Mouse (Mus musculus) 3134 (cell line): ENCODE measurements around the gene Ripk3.

Experiments
- DNase-seq: peaks from one replicate; pipeline ENCODE4 v3.0.0-alpha.2; 2011; ENCODE audit warnings: low spot score; ENCODE audit not compliant: insufficient read length; ENCODE audit errors: extremely low read depth

Ripk3 gene

DNA sequence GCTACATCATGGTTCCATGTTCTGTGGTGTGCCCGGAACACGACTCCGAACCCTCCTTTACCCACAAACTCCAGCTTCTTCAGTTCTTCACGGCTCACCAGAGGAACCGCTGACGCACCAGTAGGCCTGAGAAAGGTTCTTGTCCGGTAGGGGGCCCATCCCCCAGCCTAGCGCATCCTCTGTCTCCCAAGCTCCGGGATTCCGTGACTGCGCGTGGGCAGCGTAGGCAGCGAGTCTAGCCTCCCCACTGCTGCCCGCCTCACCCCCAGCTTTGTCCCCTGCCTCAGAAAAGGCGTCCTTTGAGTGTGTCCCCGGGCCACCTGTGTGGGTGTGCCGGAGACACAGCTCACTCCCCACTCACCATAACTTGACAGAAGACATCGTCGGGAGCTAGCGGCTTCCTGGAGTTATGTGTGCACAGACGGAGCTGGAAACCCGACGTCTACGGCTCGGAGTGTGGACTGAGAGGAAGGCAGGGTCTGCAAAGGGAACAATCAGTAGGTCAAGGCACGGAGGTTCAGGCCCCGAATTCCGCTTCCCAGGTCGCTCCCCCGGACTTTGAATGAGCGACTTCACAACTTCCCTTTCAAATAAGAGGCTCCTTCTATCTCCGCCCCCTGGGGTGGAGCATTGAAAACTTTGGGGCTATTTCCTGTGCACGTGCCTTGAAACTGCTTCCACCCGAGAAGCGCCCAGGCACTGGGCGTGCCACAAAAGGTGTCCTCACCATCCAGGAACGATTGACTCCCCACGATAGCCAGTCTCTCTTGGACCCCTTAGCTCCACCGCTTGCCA lies at the start of gene Ripk3:
Ripk3 (minus strand) TSS at position 610 of the 795 bp plus-strand sequence.
- no peak for DNase-seq

DNA sequence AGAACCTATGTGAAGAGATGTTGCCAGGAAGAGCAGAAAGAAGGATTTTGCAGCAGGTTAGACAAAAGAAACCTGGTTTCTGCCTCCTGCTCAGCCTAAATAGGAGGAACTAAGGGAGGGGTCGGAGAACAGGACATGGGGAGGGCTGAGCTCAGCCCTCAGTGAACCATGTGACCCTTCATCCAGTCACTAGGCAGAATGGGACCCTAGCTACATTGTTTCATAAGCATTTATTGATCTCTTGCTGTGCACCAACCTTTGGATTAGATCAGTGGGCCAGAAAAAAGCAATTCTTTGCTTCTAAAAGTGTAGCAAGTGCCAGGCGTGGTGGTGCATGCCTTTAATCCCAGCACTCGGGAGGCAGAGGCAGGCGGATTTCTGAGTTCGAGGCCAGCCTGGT lies 49.6 kb upstream of the Ripk3 start:
- DNase-seq = no peak

DNA sequence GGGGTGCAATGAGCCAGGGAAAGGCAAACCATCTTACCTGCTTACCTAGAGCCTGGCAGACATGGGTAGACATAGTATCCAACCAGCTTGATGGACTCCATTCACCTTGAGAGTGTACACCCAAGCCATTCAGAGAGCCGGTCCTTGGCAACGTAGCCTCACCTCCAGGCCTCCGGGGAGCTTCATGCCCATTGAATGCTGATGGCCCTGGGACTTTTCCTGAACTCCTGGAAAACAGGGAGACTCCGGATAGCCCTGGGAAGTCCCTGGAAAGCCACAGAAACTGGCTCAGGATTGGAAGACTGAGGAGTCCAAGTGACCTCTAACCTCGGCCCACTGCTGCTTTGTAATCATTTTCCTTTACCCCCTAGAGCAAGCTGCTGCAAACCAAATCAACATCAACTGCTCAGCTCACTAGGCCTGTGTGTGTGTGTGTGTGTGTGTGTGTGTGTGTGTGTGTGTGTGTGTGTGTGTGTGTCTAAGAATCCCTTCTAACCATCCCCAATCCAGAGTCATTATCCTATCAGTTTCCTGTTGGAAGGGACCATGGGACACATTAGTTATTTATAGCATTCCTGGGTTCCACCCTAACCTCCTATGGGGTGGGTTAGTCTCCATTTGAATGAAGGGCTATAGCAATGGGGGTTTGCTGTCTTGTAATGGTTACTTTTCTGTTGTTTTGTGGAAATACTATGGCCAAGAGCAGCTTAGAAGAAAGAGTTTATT lies 46.3 kb upstream of the Ripk3 start:
- no peak for DNase-seq

DNA sequence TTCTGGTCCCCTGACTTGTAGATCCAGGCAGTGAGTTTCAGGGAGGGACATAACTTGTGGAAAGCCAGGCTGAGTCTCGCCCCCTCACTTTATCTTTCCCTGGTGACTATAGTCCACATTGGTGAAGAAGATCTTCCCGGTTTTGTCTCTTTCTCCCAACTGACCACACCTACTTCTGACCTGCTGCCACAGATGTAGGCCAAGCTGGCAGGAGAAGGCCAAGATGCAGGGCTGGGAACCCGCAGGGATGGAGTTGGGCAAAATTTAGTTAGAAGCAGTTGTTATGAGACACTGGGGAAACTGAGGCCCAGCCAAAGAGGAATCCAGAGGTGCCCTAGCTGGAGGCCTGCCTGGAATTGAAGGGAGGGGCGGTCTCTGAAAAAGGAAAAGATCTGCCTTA lies 44.5 kb upstream of the Ripk3 start:
- DNase-seq = no peak

DNA sequence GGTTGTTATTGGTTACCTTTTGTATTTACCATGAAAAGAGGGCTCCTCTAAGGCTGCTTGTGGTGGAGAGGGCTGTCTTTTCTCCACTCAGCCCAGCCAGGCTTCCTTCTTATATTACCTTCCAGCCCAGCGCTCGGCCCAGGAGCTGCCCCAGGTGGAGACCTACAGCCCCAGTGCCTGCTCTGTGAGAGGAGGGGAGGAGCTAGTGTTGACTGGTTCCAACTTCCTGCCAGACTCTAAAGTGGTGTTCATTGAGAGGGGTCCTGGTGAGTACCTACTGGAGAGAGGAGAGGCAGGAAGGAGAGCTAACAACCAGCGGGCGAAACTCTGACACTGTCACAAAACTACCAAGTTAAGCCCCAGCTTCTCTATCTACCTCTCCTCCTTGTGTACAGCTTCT lies 41.7 kb upstream of the Ripk3 start:
- no peak for DNase-seq

DNA sequence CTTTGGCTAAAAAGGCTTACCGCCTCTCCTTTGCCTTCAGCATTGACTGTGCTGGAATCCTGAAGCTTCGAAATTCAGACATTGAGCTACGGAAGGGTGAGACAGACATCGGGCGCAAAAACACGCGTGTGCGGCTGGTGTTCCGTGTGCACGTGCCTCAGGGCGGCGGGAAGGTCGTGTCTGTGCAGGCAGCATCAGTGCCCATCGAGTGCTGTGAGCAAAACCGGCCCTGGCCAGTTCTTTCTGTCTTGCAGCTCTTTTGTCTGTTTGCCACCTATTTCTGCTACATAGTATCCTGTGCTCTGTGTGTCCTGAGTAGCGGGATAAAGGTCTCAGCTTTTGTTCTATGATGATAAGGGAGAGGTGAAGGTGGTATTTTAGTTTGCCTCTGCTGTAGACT lies 41.2 kb upstream of the Ripk3 start:
- DNase-seq = no peak

DNA sequence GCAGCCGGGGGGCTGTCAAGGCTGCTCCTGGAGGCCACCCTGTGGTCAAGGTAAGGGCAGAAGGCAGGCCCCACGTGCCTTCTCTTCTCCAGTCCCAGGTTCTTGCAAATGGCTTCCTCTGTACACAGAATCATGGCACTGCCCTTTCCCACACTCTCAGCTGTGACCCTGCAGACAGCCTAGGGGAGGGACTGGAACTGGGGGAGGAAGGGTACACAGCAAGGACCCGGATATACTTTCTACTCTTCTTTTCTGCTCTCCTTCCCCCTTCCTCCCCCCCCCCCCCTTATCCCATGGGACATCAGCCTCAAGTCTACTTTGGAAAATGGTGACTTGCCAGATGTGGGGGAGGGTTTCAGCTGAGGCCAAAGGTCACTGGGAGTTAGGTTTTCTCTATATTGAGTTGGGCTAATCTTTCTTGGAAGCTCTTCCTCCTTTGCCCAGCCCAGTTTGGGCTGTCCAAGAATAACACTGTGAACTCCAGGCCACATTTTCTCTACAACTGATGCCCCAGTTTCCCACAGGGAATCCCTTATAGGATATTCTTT lies 40.1 kb upstream of the Ripk3 start:
- no peak for DNase-seq

DNA sequence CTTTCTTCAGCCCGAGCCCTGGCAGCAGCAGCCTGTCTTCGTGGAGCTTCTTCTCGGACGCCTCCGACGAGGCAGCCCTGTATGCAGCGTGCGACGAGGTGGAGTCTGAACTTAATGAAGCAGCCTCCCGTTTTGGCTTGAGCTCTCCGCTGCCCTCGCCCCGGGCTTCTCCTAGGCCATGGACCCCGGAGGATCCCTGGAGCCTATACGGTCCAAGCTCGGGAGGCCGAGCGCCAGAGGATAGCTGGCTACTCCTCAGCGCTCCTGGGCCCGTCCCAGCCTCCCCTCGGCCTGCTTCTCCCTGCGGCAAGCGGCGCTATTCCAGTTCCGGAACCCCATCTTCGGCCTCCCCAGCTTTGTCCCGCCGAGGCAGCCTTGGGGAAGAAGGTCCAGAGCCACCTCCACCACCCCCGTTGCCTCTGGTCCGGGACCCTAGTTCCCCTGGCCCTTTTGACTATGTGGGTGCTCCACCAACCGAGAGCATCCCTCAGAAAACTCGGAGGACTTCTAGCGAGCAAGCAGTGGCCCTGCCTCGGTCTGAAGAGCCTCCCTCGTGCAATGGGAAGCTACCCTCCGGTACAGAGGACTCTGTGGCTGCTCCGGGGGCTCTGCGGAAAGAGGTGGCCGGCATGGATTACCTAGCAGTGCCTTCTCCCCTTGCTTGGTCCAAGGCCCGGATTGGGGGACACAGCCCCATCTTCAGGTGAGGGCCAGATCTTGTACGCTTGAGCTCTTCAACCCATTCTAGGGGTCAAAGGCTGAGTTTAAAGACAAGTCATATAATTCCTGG lies 38.1 kb upstream of the Ripk3 start:
- DNase-seq = no peak

DNA sequence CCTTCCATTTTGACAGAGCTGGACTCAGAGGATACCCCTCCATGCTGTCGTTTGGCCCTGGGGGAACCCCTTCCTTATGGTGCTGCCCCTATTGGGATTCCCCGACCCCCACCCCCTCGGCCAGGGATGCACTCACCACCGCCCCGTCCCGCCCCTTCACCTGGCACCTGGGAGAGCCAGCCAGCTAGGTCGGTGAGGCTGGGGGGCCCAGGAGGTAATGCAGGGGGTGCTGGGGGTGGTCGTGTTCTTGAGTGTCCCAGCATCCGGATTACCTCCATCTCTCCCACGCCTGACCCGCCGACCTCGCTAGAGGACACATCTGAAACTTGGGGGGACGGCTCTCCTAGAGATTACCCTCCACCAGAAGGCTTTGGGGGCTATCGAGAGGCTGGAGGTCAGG lies 37.5 kb upstream of the Ripk3 start:
- no peak for DNase-seq

DNA sequence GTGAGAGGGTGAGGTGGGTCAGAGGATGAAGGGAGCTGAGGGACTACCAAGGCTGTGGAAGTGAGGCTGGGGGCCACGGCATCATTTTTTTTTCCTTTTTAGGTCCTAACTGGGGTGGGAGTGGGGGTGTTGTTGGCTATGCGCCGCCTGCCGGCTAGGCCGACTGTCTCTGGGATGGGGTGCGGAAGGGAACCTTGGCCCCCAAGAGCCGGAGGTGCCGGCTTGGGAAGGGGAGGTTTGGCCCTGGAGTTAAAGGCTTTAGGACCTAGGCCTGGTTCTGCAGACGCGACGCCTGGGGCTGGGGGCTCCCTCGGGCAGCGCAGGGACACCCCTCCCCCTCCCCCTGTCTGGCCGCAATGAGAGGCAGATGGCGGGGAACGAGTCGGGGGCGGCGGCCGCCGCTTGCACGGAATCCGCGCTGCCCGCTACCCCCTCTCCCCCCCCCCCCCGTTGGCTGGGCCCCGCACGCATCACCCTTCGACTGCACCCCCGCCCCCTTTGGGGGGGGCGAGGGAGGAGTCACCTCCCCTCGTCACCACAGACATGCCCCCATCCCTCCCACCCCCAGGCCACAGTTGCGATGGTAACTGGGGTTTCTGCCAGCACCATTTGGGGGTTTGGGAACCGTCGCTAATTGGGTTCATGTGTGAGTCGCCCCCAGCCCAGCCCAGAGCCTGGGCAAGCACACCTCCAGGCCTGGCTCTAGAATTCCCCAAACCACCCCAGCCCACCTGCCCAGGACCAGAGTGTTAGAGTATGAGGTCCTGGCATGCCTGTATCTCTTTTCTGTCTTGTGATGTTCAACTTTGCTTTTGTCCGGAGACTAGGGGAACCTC lies 36.8 kb upstream of the Ripk3 start:
- no peak for DNase-seq

DNA sequence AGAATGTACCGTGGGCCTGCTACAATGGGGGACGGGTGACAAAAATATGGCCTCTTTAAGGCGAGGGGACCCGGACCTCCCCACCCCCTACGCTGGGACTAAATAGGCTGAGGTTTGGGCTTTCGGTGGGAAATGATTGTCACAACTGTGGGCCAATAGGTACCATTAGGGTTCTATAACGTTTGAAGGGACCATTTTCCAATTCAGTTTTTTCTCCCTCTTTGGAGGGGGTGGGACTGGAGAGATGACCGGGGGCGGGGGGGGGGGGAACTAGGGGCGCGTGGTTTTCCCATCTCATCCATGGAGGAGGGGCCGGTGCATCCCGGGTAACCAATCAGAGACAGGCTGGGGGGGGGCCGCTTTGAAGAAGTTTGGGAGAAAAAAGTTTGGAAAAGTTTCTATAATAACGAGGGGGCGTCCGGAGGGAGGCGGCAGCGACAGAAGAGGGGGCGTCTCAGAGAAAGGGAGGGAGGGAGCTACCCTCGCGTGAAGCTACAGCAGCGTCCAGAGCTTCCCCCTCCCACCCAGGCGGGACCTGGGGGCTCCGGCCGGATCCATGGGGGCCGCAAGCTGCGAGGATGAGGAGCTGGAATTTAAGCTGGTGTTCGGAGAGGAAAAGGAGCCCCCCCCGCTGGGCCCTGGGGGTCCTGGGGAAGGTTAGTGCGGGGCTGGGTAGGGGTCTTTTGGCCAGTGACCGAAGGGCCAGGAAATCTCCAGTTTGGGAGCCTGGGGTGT lies 36.0 kb upstream of the Ripk3 start:
- no peak for DNase-seq

DNA sequence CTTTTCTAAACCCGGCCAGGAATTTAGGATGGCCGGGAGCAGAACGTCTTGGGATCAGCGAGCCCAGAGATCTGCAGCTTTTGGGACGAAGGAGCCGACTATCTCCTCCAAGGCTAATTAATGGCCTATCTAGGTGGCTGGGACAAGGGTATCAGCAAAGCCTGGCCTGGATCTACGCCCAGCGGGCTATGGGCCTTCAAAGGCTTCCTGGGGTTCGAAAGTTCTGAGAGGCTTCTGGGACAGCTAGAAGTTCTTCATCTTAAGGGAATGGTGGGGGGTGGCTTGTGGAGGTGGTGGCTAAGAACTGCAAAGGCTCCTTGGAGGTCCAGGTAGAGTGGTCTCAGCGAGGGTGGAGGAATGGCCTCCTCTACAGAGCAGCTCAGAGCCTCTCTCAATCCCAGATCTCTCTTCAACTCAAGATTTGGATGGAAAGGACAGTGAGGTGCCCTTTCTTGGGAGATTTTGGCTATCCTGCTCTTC lies 35.4 kb upstream of the Ripk3 start:
- DNase-seq = no peak

DNA sequence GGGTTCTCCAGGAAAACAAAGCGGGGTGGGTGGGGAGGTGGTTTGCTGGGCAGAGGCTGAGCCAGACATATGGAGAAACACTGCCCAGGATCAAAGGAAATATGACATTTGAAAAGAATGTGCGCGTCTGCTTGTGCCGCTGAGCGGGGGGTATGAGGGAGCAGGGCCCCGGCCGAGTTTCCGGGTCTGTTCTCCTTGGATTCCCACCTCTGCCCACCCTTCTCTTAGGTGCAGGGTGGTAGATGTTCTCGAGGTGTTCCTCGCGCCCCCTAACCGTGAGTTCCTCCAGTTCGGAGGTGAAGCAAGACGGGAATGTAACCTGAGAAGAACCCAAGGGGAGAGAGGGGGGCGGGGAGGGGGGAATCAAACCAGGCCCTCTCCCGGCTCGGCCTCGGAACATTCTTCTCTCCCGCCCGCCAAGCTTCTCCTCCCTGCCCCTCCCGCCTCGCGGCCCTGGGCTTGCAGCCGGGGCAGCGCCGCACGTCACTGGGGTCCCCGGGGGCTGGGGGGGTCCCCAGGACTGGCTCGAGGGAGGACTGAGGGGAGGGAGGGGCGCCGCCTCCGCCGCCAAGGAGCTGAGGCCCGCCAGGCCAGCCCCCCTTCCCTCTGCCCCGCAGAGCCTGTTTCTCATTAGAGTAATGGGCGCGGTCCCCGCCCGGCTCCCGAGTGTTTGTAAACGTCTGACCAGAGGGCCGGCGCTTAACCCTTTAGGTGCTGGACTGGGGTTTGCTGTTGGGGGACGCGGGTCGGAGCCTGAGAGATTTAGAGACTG lies 34.5 kb upstream of the Ripk3 start, which contains the start of gene Nfatc4:
Nfatc4 (plus strand) TSS at position 154 of the 772 bp plus-strand sequence.
- DNase-seq = peak; percentile 73

DNA sequence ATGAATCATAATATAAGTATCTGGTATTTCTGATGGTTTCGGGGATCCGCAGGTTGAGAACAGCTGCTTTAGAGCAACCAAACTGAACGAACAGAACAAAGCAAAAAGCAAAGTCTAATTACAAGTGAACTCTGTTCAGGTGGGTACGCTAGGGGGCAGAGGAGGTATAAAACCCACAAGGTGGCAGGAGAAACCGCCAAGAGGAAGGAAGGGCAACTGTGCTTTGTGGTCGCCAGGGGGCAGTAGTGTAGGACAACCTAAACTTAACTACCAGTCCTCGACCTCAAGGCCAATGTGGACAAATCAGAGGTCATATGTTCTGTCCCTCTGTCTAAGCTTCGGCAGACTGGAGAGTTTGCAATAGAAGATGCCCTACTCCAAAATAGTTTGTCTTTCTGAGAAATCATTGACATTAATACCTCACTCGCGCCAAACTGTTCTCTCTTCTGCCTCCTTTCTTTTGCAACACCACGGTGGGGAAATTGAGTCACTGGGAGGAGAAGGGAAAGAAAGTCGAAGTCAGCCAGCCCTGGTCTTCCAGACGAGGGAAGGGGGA lies 33.8 kb upstream of the Ripk3 start:
- peak; percentile 60 for DNase-seq

DNA sequence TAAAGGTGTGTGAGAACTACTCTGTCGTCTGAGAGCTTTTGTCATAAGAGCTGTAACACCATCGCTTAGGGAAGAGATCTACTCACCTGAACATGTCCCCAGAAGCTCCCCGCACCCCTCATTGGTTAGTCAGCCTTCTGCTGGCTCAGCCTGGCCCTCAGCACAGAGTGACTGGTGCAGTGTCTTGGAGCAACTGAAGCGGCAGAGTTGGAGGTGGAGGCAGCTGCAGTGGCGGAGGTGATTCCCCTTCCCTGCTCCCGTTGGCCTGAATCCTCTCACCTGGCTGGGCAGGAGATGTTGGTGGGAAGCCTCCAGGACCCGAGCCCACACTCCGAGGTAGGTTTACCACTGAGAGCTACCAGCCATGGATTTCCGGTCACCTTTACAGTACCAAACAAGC lies 31.9 kb upstream of the Ripk3 start:
- no peak for DNase-seq

DNA sequence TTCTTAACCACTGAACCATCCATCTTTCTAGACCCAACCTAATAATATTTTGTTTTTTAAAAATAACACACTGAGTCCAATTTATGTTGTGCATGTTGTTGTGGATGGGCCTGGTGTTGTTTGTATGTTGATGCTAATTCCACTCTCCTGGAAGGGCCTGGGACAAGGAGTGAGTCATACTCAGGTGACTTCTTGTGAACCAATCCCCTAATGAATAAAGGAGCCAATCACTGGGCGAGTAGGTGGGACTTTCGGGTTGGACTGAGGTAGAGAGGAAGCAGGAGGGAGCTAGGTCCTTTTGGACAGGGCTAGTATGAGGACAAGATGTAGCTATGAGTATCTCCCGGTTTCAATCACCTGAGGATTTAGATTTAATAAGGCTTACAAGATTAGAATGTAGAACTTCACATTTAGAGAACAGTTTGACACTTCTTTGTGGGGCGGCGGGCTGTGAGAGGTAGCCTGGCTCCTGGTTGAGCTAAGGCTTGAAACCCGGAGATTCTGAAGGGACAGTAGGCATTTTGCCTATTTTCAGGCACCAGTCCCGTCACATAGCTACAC lies 31.3 kb upstream of the Ripk3 start:
- no peak for DNase-seq

DNA sequence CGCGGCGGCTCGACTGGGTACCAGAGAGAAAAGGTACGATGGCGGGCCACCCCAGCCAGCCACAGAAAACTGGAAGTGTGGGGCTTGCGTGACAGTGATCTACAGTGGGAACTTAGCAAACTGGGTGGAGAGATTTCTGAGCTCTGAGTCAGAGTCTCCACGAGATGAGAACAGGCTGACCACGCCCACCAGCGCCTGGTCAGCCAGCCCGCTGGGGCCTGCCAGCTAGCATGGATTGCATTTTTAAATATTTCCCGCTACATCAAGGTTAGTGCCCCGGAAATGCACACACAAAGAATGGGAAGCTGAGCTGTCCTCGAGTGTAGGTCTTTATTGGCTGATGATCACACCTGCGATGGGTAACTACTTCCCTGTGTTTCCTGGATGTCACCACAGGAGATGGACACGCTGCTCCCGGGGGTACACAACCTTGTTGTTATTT lies 26.7 kb upstream of the Ripk3 start:
- peak; percentile 66 for DNase-seq

DNA sequence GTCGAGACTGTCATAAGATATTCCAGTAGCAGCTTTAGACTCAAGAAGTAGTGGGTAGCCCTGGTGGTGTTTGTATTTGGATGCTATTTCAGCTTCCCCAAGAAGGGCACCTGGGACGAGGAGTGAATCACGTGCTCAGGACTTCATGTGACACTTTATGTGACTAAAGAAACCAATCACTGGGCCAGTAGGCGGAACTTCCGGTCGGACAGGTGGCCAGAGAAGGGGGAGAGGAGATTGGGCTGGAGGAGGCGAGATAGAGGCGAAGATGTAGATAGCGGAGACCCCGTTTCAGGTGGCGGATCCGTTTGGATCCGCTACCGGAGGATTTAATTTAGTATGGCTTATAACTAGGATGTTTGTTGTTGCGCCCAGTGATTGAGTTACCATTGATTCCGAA lies 26.2 kb upstream of the Ripk3 start:
- no peak for DNase-seq
